Mouse (Mus musculus): ENCODE measurements around the gene Usp33.

DNA sequence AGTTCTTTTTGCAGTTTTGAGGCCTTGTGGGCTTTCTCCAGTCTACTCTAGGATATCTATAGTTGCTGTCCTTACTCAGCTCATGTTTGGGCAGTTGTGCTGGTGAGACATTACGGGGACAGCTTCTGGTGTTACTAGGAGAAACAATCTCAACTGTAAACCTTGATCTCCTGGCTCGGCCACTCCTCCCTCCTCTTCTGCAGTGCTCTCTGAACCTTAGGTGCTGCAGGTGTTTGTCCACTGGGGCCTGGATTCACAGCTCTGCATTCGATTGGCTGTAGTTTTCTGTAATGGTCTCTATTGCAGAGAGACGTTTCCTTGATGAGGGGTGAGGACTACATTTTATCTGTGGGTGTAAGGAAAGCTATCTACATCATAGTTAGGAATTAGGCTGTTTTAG lies 6.0 kb downstream of the Usp33 start:
- TF ChIP-seq CTCF (IDR thresholded peaks at IDR 0.05; ENCODE audit: low read depth): no peak
- no peak for TF ChIP-seq EP300 (IDR thresholded peaks at IDR 0.05; ENCODE audit: low read depth)

Measured in liver, postnatal 0 days (tissue).